Mouse (Mus musculus) lung, adult 18-20 months (tissue): ENCODE measurements at regions not wholly inside any gene's neighbourhood (a gene's known extent, or its start where the extent isn't known, plus 50 kb on each side); places are given as distances from the start of the nearest gene placed in this dataset.

Experiments used
- DNase-seq, 2 experiments: peaks; one replicate each; pipeline ENCODE4 v3.0.0; 2022; ENCODE audit warnings: mixed read lengths in 2 of 2

DNA sequence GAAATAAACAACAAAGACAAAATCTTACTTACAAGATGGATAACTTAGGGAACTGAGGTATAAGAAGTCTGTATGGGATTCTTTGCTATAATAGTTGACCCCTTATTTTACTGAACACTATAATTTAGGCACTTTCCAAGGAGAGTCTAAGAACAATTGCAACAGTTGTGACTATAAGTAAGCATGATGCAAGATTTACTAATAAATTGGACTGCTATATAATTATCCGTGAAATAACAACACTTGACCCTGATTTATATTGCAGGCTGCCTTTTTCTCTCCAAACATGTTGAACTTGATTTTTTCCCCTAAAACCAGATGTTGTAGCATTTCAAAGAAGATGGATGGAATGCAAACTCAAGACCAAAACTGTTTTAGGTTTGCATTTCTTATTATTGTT is 237.2 kb upstream of the Mef2c start:
- DNase-seq: no peak

- no peak for DNase-seq
Measured at GRCm38 (mm10) chr13:83268663-83269062, 235.2 kb upstream of the Mef2c start.

DNA sequence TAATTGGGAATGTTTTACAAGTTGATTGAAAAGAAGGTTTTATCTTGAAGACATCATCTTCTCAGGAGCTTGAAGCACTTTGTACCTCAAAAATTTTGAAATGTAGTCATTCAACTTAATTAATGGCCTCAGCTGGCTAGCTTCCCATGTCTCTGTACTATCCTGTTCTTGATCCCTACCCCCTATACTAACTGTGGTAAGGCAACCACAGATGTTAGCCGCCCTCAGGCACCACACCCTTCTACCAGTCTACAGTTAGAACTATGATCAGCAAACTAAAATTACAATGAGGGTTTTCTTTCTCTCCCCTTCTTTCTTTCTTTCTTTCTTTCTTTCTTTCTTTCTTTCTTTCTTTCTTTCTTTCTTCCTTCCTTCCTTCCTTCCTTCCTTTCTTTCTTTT is 225.1 kb upstream of the Mef2c start:
- DNase-seq: no peak

- no peak for DNase-seq
Measured at GRCm38 (mm10) chr13:83307696-83308095, 196.1 kb upstream of the Mef2c start.

- DNase-seq: no peak
Measured at GRCm38 (mm10) chr13:83328488-83328887, 175.3 kb upstream of the Mef2c start.

GRCm38 (mm10) chr13:83333728-83334127 is 170.1 kb upstream of the Mef2c start:
- no peak for DNase-seq

DNA sequence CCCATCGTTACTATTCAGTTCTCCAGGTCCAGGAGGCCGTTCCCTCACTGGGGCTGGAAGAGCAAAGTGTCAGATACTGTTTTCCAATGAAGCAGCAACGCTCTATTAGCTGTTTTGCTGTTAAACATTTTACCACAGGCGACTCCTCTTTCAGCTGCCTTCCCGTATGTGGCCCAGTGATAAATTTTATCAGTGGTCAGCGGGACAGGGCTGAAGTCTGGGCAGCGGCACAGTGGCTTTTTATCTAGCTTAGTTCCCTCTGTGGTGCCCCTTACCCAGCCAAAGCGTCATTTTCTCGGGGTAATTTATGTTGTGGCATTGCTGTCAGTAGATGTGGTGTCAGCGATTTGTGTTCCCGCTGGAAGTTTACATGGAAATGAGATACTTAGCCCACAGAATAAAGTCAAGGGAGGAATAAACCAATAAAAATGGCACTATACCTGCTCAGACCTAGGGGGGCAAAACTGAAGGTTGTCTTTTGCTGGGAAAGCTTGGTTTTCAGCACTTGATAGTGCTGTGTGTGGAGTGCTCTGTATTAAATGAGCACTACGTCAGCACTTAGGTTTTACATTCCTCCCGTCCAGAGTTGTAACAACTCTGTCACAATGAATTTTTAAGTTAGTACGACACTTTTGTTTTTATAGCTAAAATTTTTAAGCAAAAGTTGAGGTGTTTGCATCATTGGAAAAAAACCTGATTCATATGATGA is 159.1 kb upstream of the Mef2c start:
- no peak for DNase-seq

- no peak for DNase-seq
Measured at GRCm38 (mm10) chr13:83355341-83355740, 148.5 kb upstream of the Mef2c start.

- no peak for DNase-seq
Measured at GRCm38 (mm10) chr13:83360529-83360928, 143.3 kb upstream of the Mef2c start.

DNA sequence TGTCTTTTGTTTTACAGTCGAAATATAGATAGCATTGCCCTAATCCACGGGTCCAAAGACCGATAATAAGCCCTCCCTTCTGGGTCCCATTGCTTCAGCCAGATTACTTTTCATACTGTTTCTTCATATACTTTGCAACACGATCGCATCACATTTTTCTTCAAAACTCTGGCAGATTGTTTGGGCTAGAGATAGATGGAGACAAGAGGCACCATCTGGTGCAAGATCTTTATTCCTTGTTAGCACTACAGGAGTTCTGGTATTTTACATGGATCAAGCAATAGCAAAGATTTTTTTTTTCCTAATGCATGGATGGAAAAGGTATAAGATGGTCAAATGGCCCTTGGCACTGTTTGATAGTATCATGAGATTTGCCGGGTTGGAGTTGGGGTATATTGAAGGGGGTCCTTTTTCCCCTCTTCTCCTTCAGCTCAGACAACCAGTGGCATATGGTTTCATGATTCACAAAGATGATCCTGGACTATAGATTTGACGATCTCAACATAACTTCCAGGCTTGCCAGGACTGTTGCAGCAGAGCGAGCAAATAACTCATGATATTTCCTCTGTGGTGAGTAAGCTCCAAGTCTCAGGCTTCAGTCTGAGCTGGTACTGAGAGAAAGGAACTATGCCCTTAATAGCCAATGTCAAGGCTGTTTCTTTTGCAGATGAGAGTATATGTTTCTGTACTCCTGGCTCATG is 127.6 kb upstream of the Mef2c start:
- DNase-seq: no peak

DNA sequence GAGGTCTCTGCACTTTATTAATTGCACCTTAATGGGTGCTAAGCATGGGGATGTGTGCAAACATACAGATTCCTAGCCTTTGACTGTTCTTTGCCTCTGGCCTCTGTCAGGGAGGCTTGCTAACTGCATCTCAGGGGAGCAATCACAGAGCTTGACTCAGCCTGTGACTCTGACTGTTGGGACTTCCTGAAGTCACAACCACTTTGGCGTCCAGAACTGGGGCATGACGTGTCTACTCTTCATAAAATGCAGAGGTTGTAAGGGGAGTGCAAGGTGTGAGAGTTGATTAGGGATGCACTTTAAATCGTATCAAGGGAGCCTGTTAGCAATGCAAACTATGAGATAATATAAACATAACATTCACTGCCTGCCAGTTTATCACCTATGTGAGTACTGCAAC is 125.2 kb upstream of the Mef2c start:
- DNase-seq: no peak

DNA sequence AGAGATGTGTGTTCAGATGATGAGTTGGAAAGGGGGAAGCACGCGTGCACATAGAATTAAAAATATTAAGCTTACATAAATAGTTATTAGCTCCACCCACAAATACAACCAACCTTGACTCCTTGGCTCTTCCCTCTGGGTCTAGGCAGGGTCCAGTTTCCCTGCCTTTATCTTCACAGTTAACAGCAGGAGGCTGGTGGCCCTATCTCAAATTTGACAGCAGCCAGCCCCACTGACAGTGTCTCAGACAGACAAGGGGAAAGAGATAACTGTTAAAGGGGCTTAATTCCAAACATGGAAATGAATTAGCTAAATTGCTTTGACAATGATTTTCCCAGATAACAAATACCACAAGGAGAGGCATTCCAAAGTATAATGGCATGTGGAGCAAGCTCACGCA is 121.2 kb upstream of the Mef2c start:
- DNase-seq: no peak

- DNase-seq: no peak
Measured at GRCm38 (mm10) chr13:83394773-83395172, 109.1 kb upstream of the Mef2c start.

DNA sequence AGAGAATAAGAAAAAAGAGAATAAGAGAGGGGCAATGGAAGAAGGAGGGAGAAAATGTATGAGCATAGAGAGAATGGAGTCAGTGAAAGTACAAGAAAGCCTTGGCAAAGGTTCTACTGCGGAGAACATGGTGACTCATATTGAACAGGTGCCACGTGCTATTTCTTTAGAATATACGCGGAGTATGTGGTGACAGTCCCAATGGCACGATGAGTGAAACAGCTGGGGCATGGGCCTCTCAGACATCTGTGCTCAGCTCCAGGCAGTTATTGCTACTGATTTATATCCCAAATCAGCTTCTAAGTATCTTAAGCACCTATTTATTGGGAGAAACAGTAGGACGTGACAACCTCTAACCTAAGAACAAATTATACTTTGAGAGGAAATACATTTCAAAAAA is 104.5 kb upstream of the Mef2c start:
- no peak for DNase-seq

DNA sequence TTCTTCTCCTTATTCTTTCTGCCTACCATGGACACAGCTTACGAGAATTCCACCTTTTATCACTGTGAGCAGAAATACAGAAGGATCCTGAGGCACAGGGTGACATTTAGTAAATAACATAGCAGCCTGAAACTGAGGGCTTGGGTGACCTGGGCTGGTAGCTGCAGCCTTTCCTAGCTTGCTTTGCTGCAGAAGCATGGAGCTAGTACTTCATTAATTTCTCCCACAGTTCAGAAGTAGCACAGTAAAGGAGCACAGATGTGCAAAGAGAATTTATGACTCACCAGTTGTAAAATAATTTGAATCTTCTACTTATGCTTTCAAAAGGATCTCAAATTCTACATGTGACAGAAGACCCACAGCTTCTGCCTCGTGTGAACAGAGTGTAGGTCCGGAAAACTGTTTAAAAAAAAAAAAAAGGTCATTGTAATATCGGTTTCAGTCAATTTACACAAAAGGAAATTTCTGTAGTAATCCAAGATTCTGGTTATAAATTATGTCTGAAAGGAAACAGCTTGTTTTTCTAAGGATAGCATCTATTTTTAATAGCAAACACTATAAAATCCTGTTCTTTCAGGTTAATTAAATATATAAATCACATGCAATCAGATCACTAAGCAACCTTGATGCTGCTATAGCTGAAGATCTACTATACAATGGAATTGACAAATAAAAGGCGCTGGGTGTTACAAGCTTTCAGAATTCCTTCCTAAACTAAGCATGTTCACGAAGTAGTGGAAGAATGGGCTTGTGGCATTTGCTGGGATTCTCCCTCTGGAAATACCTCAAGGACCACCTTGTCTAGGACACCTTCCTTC is 64.0 kb upstream of the Mef2c start:
- no peak for DNase-seq

- no peak for DNase-seq
Measured at GRCm38 (mm10) chr13:83444277-83444676, 59.6 kb upstream of the Mef2c start.

GRCm38 (mm10) chr13:83450820-83451219 is 53.0 kb upstream of the Mef2c start:
- DNase-seq: no peak

- no peak for DNase-seq
Measured at GRCm38 (mm10) chr13:83452987-83453386, 50.8 kb upstream of the Mef2c start.
